Mouse (Mus musculus) midbrain, embryonic 14.5 days (tissue): ENCODE measurements at regions not wholly inside any gene's neighbourhood (a gene's known extent, or its start where the extent isn't known, plus 50 kb on each side); places are given as distances from the start of the nearest gene placed in this dataset.

Experiments
- ATAC-seq: fragments of 200-750 bp; cut with Nextera tagmentation; 2 replicates; pipeline ENCODE4 v1.8.0; 2017; ENCODE audit warnings: moderate number of reproducible peaks, moderate library complexity; ENCODE audit not compliant: low FRiP score, low TSS enrichment
- DNase-seq: peaks from one replicate; pipeline ENCODE4 v3.0.0-alpha.2; 2015
- H3K27ac ChIP-seq: fragments of 300-500 bp; sonication (generic); replicated peaks from 2 replicates; pipeline ENCODE4 v1.5.1; 2014; ENCODE audit warnings: mild to moderate bottlenecking, low read depth, low read length, moderate library complexity
- H3K27me3 ChIP-seq: fragments of 300-500 bp; sonication (generic); 2 replicates; pipeline ENCODE4 v1.6.1; 2014; ENCODE audit warnings: low read length, control low read depth, mixed read lengths; ENCODE audit not compliant: control insufficient read depth, insufficient read depth
- H3K36me3 ChIP-seq: fragments of 300-500 bp; sonication (generic); 2 replicates; pipeline ENCODE4 v1.6.1; 2014; ENCODE audit warnings: low read length, control low read depth; ENCODE audit not compliant: control insufficient read depth, insufficient read depth
- H3K4me1 ChIP-seq: fragments of 300-500 bp; sonication (generic); 2 replicates; pipeline ENCODE4 v1.6.1; 2014; ENCODE audit warnings: mild to moderate bottlenecking, antibody characterized with exemption, low read length, control low read depth; ENCODE audit not compliant: control insufficient read depth, insufficient read depth
- H3K4me2 ChIP-seq: fragments of 300-500 bp; sonication (generic); 2 replicates; pipeline ENCODE4 v1.6.1; 2014; ENCODE audit warnings: mild to moderate bottlenecking, low read length, moderate library complexity
- H3K4me3 ChIP-seq: fragments of 300-500 bp; sonication (generic); replicated peaks from 2 replicates; pipeline ENCODE4 v1.5.1; 2014; ENCODE audit warnings: low read depth, low read length
- H3K9ac ChIP-seq: fragments of 300-500 bp; sonication (generic); replicated peaks from 2 replicates; pipeline ENCODE4 v1.6.1; 2014; ENCODE audit warnings: mild to moderate bottlenecking, low read length, moderate library complexity
- H3K9me3 ChIP-seq: fragments of 300-500 bp; sonication (generic); 2 replicates; pipeline ENCODE4 v1.6.1; 2016; ENCODE audit warnings: low read length, control low read depth, mixed read lengths; ENCODE audit not compliant: control insufficient read depth
- WGBS: fragments of 180-500 bp; shearing (Covaris S2); extraction: QIAGEN DNeasy Blood & Tissue Kit; methylation state at CpG from one replicate; pipeline ENCODE4 v1.1.7; 2014; 5-methylcytosine and 5-hydroxymethylcytosine counted together

DNA sequence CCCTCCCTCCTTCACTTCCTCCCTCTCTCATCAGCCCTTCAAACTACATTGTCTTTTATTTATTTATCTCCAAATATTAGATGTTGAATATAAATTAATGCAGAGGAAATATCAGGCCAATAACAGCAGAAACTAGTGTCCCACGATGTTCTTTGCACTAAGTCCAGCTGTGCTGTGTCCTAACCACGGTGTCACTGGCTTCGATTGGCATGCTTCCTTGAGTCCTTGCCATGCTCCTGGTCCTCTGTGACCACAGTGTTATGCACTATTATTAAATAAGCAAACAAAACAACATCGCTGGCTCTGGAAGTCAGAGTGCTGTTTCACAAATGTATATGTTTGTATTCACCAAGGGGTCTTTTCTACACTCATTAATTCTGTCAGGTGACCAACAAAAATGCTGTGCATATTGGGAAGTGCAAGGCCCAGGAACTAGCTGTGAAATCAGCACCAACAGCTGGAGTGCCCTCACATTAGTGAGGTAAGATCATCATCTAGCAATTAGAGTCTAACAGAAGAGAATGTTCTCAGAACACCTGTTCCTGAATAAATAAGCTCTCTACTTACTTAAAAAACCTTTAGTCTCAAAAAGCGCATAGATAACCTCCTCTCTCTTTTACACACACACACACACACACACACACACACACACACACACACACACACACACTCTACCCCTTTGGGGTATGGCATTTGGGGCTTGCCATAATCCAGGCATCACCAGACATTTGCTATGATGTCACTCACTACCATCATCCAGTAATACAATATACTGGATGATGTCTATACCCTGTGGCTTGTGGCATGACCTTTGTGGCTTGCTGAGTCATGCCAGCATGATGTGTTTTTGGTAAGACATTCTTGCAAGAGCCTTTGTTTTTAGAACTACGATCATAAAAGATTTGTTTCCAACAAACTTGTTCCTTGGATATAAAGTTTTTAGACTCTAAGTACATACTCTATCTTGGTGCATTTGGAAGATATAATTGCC is 81.9 kb upstream of the Rgs2 start:
- DNase-seq (no peak), ATAC-seq (no peak)
- Histone ChIP-seq H3K4me1 (no peaks in the 10 kb centered on the region), H3K9ac (no peak overlapping the region), H3K9me3 (no peaks in the 10 kb centered on the region), H3K27me3 (no peaks in the 10 kb centered on the region), H3K27ac (no peak overlapping the region), H3K4me3 (no peak overlapping the region), H3K4me2 (no peak overlapping the region), H3K36me3 (no peaks in the 10 kb centered on the region)
- WGBS: 95% methylated on average over 6 of the region's 6 CpGs

DNA sequence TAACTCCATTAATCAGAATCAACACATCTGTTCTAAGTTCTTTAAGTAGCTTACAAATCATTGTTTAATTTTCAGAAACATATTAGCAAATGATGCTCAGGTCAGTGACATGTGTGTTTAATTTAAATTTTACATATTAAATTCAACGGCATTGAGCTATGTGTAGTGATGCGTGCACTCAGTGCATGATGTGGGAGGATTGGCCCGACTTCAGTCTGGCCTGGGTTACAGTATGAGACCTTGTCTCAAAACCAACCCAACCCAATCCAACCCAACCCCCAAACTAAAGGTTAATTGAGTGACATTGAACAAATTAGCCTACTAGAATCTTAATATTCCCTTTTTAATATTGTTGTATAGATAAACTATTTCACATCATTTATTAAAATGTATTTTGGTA is 75.0 kb upstream of the Rgs2 start:
- DNase-seq (no peak), ATAC-seq (no peak)
- H3K4me1 ChIP-seq: no peaks in the 10 kb centered on the region
- no peaks in the 10 kb centered on the region for H3K36me3 ChIP-seq
- no peak overlapping the region for H3K9ac ChIP-seq
- H3K9me3 ChIP-seq: no peaks in the 10 kb centered on the region
- no peak overlapping the region for H3K4me3 ChIP-seq
- no peaks in the 10 kb centered on the region for H3K27me3 ChIP-seq
- no peak overlapping the region for H3K4me2 ChIP-seq
- no peak overlapping the region for H3K27ac ChIP-seq
- 88% methylated on average over 3 of the region's 3 CpGs for WGBS

DNA sequence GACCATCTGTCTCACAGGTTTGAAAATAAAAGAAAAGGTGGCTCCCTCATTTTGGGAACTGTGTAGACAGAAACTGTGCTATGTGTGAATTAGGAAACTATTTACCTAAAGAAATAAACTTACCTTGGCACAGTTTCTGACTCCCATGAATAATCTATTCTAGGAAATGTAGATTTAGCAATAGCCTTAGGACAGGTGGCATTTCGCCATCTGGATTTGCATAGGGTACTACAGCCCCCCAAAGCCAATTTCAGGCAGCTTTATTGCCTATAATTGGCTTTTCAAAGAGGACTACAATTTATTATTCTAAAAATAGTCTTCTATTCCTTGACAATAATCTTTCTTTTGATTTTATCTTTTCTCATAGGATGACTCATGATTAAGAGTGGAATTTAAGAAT is 74.5 kb upstream of the Rgs2 start:
- Histone ChIP-seq H3K27me3 (no peaks in the 10 kb centered on the region), H3K36me3 (no peaks in the 10 kb centered on the region), H3K4me2 (no peak overlapping the region), H3K4me1 (no peaks in the 10 kb centered on the region), H3K27ac (no peak overlapping the region), H3K9me3 (no peaks in the 10 kb centered on the region), H3K9ac (no peak overlapping the region), H3K4me3 (no peak overlapping the region)
- DNase-seq (peak; percentile 14), ATAC-seq (no peak)
- WGBS: 85% methylated on average over 1 of the region's 1 CpGs

DNA sequence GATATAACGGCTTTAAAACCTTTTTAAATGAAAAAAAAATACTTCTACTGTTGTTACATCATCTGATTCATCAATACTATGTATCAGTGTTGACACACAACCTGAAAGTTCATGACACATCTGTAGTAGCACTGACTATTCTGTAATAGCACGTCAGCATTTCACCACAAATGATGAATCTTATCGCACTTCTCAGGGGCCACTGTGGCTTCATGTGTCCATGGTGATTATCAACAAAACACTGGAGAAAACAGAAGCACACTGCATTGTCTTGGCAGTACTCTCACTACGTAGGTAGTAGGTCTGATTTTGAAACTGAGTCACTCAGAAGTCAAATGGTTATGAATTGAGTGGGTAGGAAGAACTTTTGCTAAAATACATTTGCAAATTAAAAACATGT is 72.0 kb upstream of the Rgs2 start:
- Histone ChIP-seq H3K36me3 (no peaks in the 10 kb centered on the region), H3K4me1 (no peaks in the 10 kb centered on the region), H3K27me3 (no peaks in the 10 kb centered on the region), H3K4me3 (no peak overlapping the region), H3K27ac (no peak overlapping the region), H3K9ac (no peak overlapping the region), H3K9me3 (no peaks in the 10 kb centered on the region), H3K4me2 (no peak overlapping the region)
- no peak for ATAC-seq
- DNase-seq: no peak
- 88% methylated on average over 4 of the region's 4 CpGs for WGBS

DNA sequence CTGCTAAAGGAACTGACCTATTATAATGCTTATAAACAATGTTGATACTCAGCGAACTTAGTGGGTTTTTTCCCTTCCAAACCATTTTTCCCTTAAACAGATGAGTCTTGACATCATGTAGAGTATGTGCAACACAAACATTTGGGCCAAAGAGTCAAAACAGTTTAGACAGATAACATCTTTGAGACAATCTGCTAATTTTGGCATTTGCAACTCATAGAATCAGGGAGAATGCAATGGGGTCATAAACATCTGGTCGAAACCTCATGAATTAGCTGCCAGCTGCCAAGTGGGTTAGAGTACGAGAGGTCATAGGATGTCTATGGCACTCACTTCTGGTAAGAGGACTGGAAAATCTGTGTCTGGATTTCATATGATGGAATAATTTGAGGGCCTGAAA is 57.3 kb upstream of the Rgs2 start:
- Histone ChIP-seq H3K36me3 (no peaks in the 10 kb centered on the region), H3K4me1 (no peaks in the 10 kb centered on the region), H3K9ac (no peak overlapping the region), H3K9me3 (no peaks in the 10 kb centered on the region), H3K4me2 (no peak overlapping the region), H3K4me3 (no peak overlapping the region), H3K27ac (no peak overlapping the region), H3K27me3 (no peaks in the 10 kb centered on the region)
- no peak for ATAC-seq
- no peak for DNase-seq
- 92% methylated on average over 3 of the region's 3 CpGs for WGBS

DNA sequence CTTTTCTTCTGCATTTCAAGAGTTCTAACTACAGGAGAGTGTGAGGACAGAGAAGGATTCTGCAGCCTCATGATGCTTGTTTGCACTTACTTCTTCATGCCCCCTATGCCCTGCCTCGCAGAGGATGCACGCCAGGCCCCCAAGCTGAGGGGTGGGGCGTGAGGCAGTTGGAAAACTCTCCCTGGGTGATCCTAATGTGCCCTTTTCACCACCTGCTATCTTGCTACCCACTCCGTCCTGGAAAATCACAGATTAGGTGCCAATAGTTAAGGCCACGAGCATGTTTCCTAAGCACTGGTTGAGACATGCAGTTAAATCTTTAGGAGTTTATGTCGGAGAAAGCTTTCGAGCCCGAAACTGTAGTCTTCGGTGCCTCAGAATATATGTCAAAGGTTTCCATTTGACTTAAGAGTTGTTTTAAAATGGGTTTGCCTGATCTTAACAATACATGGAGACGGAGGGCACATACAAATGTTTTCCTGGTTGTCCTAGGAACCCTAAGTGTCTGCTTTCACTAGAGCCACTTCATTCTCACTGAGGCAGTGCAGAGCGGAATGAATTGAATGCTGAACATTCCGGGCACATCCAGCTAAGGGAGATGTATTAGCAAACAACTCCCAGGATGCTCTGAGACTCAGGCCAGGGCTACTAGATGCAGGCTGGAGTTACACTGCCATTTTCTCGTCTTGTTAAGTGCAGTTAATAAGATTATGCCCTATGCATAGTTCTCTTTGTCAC is 51.7 kb upstream of the Rgs2 start:
- ATAC-seq: no peak
- no peak overlapping the region for H3K4me2 ChIP-seq

More for the DNA sequence above, 51.7 kb upstream of the Rgs2 start:
- DNase-seq: peak; percentile 24
- WGBS: 76% methylated on average over 13 of the region's 13 CpGs
- no peak overlapping the region for H3K4me3 ChIP-seq
- no peaks in the 10 kb centered on the region for H3K27me3 ChIP-seq
- no peak overlapping the region for H3K27ac ChIP-seq
- no peaks in the 10 kb centered on the region for H3K4me1 ChIP-seq
- no peaks in the 10 kb centered on the region for H3K9me3 ChIP-seq
- no peaks in the 10 kb centered on the region for H3K36me3 ChIP-seq
- no peak overlapping the region for H3K9ac ChIP-seq
